In genomic region chr9:35459594-35459993, GRCm38 (mm10) we compare ENCODE assay signal across 23 mouse cellular contexts. TPM values are rescaled to one million over a fixed set of nuclear protein-coding genes. Genes with fewer than 3 reads are reported as not detected.
DNase-seq lines count a peak whose midpoint lies in the region; ATAC-seq and TF ChIP-seq lines count a peak whose summit lies in the region.
"Had no signal": no experiment of that assay in that cellular context is flagged by ENCODE, and none has a peak within 500 bp of the region (broad histone marks: within the 10 kb centered on the region; RNA-seq: fewer than 3 reads in every experiment).

No protein-coding gene starts in this region.

- peaks cover 32% of the 10 kb centered on the region for H3K36me3 ChIP-seq in lung, embryonic 14.5 days (ENCODE audit: insufficient read depth)

- 62% methylated on average over 8 of the region's 8 CpGs for WGBS in lung, embryonic 14.5 days

- H3K9me3 ChIP-seq in lung, embryonic 14.5 days (ENCODE audit: low read depth, low read length): no peaks in the 10 kb centered on the region
- H3K9me3 ChIP-seq: embryonic facial prominence, embryonic 12.5 days; forebrain, embryonic 15.5 days; heart, embryonic 10.5 days; hindbrain, embryonic 10.5 days had no signal

- no peak overlapping the region for H3K9ac ChIP-seq in lung, embryonic 14.5 days
- H3K9ac ChIP-seq: embryonic facial prominence, embryonic 12.5 days; forebrain, embryonic 15.5 days; hindbrain, embryonic 14.5 days had no signal

- DNase-seq in lung, embryonic 14.5 days: peak; percentile 23
- no peak for DNase-seq in lung, postnatal 10 days
- DNase-seq in CD4-positive, CD25-positive, alpha-beta regulatory T cell, adult 2 months (ENCODE audit: low read depth, low spot score): peak; percentile 61
- DNase-seq in T-cell, adult 2 months (ENCODE audit: low spot score): peak; percentile 37
- peak; percentile 72 for DNase-seq in naive thymus-derived CD4-positive, alpha-beta T cell, adult 2 months (ENCODE audit: low read depth)
- no peak for DNase-seq in right cerebral cortex, postnatal 25 days
- DNase-seq in cerebellum, postnatal 10 days: no peak
- DNase-seq: adrenal gland, adult 8-10 months; adrenal gland, postnatal 36 days; cerebellum, adult 2 months; cerebellum, postnatal 14 days; gastrocnemius, postnatal 36 days; heart, adult 18-20 months; heart, postnatal 14 days had no signal

- H3K4me3 ChIP-seq in lung, embryonic 14.5 days (ENCODE audit: low read depth, low read length): no peak overlapping the region
- H3K4me3 ChIP-seq: embryonic facial prominence, embryonic 12.5 days; forebrain, embryonic 15.5 days; heart, embryonic 10.5 days; hindbrain, embryonic 10.5 days had no signal

- no peak for ATAC-seq in lung, embryonic 14.5 days (ENCODE audit: insufficient read depth)
- ATAC-seq: forebrain, embryonic 15.5 days; Patski had no signal

- no peaks in the 10 kb centered on the region for H3K4me1 ChIP-seq in lung, embryonic 14.5 days (ENCODE audit: insufficient read depth)
- H3K4me1 ChIP-seq: embryonic facial prominence, embryonic 12.5 days; forebrain, embryonic 15.5 days; hindbrain, embryonic 10.5 days had no signal

- no peak overlapping the region for H3K27ac ChIP-seq in lung, embryonic 14.5 days (ENCODE audit: low read depth)
- H3K27ac ChIP-seq: embryonic facial prominence, embryonic 12.5 days; forebrain, embryonic 15.5 days; heart, embryonic 10.5 days; hindbrain, embryonic 10.5 days; hindbrain, embryonic 14.5 days had no signal

- H3K27me3 ChIP-seq in lung, embryonic 14.5 days (ENCODE audit: insufficient read depth, low read length): no peaks in the 10 kb centered on the region
- H3K27me3 ChIP-seq: CH12.LX; embryonic facial prominence, embryonic 12.5 days; forebrain, embryonic 15.5 days; Patski had no signal

- TF ChIP-seq CTCF in lung, embryonic 14.5 days (IDR thresholded peaks at IDR 0.05; ENCODE audit: low read depth): no peak

- no peak overlapping the region for H3K4me2 ChIP-seq in lung, embryonic 14.5 days
- H3K4me2 ChIP-seq: embryonic facial prominence, embryonic 12.5 days; forebrain, embryonic 15.5 days; hindbrain, embryonic 14.5 days had no signal

RNA-seq across cellular contexts. Expression of gene Cdon, which starts 38.7 kb away (rescaled TPM):
- polyA plus RNA-seq in lung, embryonic 14.5 days (2014; fragmentation: Nextera tagmentation; extraction: Ambion mirVana): 5.2 and 5.4 TPM in 2 replicates

RNA-seq across cellular contexts. Expression of gene Gm1113, which starts 58.5 kb away (rescaled TPM):
- polyA plus RNA-seq in lung, embryonic 14.5 days (2014; fragmentation: Nextera tagmentation; extraction: Ambion mirVana): not detected in 2 replicates
- polyA plus RNA-seq: cerebellum, adult 2 months; embryonic facial prominence, embryonic 12.5 days; forebrain, embryonic 11.5 days; forebrain, embryonic 15.5 days; heart, embryonic 10.5 days; heart, embryonic 14.5 days; hindbrain, embryonic 10.5 days; hindbrain, embryonic 14.5 days; Patski had no signal

Comparison
In these comparisons a context has a peak if more than half of its experiments do, and no peak if none do; other contexts are left out.
1. DNase-seq: peak in lung, embryonic 14.5 days (single experiment), CD4-positive, CD25-positive, alpha-beta regulatory T cell, adult 2 months (single experiment), T-cell, adult 2 months (single experiment) and naive thymus-derived CD4-positive, alpha-beta T cell, adult 2 months (single experiment); none in lung, postnatal 10 days (single experiment), right cerebral cortex, postnatal 25 days (single experiment) and cerebellum, postnatal 10 days (0 of 2).